Mouse (Mus musculus): ENCODE measurements at regions not wholly inside any gene's neighbourhood (a gene's known extent, or its start where the extent isn't known, plus 50 kb on each side); places are given as distances from the start of the nearest gene placed in this dataset.

DNA sequence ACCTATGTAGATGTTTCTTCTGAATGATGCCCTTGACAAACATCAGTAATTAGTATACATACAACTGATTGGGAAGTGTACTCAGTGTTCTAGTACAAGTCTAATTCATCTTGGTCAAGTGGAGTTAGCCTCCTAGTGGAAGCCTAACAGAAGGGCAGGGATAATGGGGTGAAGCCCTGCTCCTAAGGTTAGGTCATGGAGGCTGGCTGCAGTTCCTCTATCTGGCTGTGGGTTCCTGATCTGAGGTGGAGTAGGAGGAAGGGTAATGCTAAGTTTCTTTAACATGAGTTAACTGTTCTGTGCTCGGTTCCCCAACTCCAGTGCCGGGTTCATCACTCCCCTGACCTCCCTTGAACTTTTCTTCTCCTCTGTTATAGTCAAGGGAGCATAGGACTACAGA, 281.1 kb upstream of the Tle3 start:
- no peak for DNase-seq (ENCODE audit: low spot score in 2 of 2)

DNA sequence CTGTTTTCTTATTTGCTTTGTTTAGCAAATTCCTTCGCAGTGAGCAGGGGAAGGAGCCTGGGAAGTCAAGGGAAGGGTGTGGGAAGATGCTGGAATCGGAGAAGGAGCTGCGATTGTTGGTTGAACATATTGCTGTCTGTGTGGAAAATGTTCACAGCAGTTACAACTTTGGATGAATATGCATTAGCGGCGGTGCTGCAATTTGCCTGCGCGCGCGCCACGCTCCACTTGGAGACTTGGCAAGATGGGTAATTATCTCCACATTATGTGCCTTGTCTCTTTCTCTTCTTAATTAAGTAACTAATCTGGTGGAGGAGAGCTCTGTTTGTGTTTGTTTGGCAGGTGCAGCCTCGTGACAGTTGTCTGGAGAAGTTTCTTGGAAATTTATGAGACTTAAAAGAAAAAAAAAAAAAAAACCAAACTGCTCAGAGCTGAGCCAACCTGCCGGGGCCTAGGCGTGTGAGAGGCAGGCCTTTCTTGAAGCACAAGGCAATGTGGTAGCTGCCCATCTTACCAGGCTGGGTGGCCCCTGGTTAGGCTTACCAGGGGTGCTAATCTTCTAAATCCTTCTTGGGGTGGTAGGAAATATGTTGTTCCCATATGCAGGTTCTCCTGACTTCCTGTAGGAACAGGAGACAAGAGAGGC, 279.2 kb upstream of the Tle3 start:
- DNase-seq (ENCODE audit: low spot score in 2 of 2) = no peak

DNA sequence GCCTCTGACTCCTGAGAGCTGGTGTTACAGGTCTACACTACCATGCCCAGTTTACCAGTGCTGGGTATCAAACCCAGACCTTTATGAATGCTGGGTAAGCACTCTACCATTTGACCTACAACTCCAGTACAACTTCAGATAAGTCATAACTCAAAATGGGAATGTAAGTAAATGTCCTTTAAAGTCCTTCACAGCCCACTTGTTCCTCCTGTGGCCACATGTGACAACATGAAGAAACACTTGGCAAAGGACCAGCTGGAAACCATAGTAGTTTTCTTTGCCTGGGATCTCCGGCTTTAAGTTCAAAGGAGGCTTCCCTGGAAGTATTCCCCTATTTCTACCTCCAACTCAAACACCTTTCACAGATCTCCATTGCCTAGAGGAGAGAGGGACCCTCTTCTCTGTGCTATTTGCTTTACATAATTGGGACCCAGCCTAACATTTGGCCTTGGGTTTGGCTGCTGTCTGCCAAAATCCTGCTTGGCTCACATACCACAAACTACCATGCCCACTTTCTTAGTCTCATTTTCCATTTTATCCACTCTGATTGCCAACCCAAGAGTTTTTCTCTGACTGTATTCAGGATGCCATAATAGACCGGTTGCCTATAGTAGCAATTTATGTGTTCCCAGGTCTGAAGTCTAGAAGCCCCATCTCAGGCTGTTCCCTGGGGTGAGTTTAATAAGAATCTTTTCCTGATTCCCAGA, 276.9 kb upstream of the Tle3 start:
- no peak for DNase-seq (ENCODE audit: low spot score in 2 of 2)

DNA sequence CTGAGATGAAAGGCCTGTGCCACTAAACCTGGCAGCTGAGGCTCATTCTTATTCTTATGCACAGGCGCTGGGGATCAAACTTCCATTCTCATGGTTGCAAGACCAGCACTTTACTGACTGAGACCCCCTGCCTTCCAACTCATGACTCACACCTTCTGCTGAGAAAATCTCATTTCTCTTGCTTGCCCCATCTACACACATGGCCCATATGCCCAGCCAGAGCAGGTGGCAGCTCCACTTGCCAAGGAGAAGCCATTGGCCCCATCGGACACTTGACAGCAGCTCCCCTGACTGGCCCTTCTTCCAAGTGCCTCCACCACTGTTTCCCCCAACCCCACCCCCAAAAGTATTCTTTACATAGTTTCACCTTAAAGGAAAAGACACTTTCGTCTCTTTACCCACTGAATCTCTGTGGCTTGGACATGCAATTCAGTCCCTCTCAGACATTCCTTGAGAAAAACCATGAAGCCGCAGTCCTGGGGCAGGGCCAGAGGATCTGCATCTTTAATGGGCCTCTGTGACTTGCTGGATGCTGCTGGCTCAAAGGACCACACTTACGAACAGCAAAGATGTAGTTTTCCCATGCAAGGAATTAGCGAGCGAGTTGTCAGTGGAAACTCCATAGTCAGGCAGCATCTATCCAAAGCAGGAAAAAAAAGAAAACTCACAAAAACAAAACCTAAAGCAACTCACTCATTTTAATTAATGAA, 270.3 kb upstream of the Tle3 start:
- no peak for DNase-seq (ENCODE audit: low spot score in 2 of 2)

DNA sequence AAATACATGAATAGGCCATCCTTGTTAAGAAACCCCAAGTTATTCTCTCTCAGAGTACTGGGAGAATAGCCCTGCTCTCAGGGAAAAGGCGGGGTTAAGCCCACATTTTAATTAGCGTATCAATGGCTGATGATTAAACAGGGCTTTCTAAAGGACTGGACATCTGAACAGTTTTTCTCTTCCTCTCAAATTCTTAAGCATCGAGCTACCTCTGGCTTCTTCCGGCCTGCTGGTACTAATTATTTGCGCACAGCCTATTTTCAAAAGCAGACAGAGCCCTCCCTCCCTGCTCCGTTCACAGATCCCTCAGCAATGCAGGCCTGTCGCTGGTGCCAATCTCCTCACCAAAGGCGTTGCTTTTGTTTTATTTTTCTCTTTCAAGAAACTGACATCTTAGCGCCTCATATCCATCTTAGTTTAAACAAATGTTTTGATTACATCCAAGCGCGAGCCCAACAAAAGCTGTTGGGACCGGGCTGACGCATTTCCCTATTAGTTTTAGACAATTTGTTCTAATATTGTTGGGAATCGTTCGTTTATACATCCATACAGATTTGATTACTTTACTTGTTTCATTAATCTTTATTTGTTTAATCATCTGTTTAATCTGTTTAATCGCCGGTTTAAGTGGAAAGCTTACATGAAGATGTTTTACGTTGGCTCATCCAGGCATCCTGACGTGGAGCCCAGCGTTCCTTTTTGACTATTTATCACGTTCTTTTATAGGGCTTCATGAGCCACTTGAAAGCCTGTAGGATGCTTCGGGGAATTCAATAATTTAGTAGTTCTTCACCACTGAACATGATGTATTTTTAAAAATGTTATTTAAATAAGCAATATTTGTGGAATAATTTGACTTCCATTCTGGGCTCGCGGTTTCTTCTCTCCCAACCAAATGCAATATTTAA, 269.5 kb upstream of the Tle3 start:
- no peak for DNase-seq (ENCODE audit: low spot score in 2 of 2)

DNA sequence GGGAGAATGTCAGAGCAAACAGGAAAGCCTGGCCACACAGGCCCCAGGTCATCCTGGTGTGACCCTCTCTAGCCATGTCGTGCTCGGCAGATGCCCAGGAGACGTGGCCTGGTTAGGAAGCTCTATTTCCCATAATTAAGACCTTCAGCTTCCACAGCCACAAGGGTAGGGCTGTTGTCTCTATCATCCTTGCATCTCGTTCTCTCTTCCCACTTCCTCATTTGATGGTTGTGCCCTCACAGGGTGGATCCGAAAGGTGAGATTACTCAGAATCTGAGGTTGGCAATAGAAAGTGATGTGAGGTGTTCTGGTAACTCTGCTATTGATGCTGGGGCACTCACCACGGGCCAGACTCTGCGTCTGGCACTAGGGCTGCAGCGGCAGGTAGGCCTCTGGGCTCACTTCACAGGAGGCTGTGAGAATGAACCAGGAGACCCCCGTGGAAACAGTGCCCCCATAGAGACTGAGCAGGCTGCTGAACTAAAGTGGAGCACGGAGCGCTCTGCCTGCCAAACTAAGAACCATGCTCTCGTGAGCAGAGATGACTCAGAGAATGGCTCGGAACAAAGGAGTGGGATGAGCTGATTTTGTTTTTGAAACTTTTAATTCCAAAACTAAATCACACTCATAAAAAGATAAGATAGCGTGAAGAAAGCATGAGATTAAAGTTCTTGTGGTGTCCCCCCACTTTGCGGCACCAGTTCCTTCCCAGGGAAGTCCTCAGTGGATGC, 266.5 kb upstream of the Tle3 start:
- no peak for DNase-seq (ENCODE audit: low spot score in 2 of 2)

DNA sequence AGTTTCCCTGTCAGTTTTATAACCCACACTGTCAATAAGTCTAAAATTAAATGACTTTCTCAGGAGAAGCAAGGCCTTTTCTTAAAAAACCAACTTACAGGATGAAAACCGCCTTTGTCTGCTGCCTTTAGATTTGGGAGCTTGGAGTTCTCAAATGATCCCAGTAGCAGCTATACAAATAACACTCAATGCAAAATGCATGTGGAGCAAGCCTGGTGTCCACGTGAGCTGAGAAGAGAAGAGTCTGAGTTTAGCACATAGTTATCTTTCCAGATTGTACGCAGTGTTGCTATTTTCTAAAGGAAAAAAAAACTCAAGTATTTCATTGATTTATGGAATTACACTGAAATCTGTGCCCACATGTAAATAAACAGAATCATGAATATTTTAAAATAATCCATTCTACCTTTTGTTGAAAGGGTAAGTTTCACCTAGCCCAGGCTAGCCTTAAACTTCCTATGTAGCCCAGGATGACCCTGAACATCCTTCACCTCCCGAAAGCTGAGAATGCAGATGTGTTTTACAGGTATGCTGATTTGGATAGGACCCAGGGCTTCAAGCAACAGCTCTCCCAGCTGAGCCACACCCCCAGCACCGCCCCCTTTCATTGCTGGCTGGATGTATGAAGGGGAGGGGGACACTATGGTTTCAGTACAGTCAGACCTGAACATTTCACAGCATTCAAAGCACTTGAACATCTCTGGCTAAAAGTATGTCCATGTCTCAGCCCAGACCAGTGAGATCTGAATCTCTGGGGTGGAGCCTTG, 262.5 kb upstream of the Tle3 start:
- DNase-seq (ENCODE audit: low spot score in 2 of 2) = no peak

DNA sequence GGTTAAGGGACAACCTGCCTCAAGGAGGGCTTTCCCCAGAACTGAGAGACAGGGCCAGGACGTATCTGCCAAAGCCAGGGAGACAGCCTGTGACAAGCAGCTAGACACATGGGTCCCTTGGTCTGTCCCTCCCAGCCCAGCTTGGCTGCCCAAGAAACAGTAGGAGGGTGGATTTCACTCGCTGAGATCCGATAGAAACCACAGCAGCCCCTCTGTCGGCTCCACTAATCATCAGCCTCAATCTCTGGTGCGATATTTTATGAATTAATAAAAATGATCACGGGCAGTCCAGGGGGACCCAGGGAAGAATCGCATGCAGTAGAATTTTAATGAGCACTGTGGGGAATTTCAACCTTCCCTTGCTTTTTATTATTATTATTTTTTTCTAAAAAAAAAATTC, 261.0 kb upstream of the Tle3 start:
- DNase-seq (ENCODE audit: low spot score in 2 of 2) = no peak

DNA sequence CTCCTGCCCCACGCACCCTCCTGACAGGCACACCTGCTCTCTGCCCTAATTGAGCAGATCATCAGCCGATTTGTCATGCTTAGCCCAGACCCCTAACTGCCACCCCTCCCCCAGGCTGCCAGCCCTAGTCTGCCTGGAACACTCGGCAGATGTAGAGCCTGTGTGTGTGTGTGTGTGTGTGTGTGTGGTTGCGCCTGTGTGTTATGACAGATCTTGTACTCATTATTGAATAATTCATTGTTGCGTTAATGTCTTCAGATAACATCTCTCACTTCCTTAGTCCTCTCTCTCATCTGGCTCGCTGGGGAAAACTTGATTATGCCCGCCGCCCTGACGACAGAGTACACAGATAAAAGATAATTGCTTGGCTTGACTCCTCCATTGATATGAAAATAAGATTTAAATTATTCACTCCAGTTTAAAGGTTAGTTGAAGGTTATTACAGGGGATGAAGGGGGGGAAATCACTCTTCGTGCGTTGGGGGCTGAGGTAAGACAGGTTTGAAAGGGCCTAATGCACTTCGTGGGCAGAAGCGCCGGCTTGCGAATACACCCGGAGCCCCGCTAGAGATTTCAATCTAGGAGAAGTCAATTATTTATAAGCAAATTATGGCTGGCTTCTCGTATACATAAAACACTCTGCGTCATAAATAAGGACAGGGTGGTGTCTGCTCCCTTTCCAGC, 260.3 kb upstream of the Tle3 start:
- no peak for DNase-seq (ENCODE audit: low spot score in 2 of 2)

DNA sequence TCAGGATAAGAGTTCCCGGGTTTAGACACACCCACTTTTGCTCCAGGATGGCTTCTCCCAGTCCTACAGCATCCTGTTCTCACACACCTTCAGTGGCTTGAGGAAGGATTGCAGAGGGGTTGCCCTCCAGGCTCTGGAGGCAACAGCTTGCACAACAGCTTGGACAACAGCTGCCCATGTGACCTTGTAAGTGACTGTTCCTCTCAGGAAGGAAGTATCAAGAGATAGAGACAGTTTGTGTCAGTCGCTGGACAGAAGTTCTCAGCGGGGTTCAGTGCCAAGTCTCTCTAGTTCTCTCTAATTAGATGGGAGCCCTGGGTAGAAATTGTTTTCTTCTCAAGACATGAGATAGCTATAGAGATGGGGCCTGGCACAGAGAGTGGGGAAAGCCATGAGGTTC, 252.9 kb upstream of the Tle3 start:
- no peak for DNase-seq (ENCODE audit: low spot score in 2 of 2)

DNA sequence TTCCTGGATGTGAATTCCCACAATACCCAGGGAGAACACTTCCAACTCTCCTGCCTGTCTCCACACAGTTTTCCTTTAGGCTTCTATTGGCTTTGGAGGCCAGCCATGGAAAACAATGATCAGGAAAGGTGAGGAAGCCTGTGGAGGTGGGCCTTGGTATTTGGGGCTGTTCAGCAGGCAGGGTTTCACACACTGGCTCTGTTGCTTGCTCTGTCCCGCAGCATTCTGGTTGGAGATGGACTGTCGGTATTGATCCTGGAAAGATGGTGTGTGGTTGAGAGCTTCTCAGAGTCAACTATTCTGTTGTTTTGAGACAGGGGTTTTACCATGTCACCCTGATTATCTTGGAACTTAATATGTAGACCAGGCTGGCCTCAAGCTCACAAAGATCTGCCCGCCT, 251.6 kb upstream of the Tle3 start:
- DNase-seq (ENCODE audit: low spot score in 2 of 2) = no peak

DNA sequence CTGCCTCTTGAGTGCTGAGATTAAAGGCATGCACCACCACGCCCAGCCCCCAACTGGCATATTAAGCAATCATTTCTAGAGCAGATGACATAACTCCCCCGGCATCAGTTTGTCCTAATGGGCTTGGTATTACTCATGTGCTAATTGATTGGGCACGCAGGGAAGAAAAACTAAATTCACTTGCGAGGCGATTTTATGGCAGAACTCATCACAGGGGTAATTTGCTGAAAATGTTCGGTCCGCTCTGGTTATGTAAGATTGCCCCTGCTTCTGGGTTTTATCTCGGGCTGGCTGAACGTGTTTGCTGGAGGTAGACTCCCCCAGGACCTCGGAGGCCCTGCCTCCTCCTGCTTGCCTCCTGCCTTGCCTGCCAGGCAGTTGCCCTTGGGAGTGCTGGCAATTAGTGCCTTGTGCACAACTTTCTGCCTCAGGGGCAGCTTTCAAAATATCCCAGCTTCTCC, 251.2 kb upstream of the Tle3 start:
- DNase-seq (ENCODE audit: low spot score in 2 of 2) = no peak

DNA sequence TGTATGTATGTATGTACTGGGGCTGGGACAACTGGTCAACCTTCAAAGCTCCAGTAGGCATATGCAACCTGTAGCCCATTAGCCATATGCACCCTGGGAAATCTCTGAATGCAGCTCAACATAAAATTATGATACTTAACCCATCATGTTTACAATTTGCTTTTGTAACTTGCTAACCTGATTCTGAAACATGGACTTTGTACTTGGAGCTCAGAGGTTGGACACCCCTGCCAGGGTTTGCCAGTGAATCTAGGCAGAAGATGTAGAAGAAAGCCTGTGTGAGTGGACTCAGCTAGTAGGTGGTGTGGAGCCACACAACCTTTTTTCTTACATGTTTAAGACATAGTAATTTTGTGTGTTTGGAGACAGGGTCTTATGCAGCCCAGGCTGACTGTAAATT, 248.7 kb upstream of the Tle3 start:
- DNase-seq (ENCODE audit: low spot score in 2 of 2) = no peak

DNA sequence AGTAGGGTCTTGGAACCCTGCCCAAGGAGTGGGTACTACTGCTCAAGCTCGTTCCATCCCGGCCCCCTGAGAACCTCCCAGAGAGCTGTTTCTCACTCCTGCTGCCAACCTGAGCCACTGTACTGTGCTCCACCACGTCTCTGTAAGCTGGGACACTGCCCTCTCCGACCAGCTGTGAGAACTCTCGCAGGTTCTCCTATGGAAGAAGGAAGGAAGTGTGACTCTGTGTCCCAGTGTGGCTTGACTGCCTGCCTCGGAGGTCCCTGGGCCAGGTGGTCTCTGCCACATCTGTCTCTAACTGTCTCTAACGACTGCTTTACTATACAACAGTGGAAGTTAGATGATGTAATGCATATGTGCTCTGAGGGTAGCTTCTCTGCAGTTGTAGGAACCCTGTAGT, 246.4 kb upstream of the Tle3 start:
- no peak for DNase-seq (ENCODE audit: low spot score in 2 of 2)

DNA sequence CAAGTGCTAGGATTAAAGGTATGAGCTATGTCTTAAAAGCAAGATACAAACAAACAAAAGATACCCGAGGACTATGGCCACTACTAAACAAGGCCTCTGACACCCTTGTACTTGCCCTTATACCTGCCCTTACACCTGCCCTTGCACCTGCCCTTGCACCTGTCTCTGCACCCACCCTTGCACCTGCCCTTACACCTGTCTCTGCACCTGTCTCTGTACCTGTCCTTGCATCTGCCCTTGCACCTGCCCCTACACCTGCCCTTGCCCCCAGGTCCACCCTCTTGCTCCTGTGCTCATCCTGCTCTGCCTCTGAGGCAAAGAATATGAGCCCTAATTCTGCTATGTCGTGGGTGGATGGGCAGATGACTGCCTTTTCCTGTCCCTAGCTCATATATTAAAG, 244.1 kb upstream of the Tle3 start:
- DNase-seq (ENCODE audit: low spot score in 2 of 2) = no peak

DNA sequence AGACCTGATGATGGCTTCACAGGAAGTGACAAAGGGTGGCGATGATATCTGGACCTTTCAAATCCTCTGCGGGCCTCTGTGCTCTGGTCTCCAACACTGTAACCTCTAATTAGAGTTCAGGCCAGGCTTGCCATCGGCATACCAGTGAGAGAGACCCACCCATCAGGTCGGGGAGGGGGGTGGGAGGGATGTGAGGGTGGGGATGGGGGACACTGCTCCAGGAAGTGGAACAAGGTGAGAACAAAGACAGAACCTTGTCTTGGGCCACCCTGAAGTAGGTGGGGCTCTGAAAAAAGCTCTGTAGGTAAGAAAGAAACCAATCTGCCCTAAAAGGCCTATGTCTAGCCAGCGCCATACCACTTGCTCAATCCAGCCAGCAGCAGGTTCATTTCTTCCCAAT, 243.0 kb upstream of the Tle3 start:
- no peak for DNase-seq (ENCODE audit: low spot score in 2 of 2)

DNA sequence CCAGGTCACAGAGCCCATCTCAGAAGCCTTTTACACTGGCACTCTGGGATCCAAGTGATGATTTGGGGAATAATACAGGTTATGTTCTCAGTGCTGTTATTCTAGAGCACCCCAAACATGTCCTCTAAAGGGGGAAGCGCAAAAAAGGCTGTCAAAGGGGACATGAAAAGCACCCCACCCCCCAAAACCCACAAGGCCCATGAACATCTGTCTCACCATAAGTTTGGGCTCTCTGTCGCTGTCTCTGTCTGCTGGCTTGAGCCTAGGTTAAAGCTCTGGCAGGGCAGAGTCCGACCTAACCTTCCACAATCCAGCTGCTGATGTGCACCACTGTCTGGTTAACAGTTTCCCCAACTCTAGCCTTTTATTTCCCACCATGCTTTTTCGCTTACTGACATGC, 241.3 kb upstream of the Tle3 start:
- no peak for DNase-seq (ENCODE audit: low spot score in 2 of 2)

DNA sequence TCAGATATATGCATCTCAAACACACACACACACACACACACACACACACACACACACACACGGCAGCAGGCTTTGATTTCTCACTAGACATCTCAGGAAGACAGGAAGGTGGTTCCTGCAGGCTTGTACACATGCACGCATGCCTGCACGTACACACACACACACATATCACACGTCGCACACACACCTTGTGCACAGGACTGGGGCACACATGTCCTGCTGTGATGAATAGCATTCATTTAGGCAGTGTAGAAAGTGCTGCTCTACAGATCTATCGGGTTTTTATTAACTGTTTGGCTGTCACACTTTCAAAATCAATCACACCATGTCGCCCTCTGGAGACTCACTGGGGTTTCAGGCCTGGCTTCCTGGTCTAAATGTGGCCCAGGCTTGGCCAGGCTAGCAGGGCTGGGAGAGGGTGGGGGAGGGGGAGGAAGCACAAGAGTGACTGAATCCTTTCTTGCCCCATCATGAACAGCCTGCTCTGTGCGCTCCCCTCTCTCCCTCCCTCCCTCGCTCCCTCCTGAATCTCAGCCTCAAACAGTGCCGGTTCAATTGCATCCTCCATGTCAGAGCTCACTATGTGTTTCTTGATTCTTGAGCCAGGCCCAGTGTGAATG, 236.8 kb upstream of the Tle3 start:
- no peak for DNase-seq (ENCODE audit: low spot score in 2 of 2)

DNA sequence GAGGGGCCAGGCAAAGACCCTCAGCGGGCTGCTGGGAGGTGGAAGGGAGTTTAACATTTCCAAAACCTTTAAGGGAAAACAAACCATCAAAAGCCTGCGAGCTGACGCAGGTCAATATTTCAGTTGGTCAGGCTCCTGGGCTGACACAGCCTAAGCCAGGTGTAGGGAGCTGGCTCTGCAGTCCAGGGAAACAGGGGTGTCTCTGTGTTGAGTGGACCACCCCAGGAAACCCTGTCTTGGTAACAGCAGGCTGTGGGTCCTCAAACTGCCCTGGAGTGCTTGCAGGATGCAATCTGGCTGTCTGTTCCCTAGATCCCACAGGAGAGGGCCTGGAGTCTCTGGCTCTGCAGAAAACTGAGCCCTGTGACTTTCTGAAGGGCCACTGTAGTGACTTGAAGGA, 236.2 kb upstream of the Tle3 start:
- DNase-seq (ENCODE audit: low spot score in 2 of 2) = no peak

Measured in spleen, postnatal 10 days (tissue).